Mouse (Mus musculus): ENCODE data around the gene Usp7. TPM values are rescaled to one million over a fixed set of nuclear protein-coding genes. Genes with fewer than 3 reads are reported as not detected.
A peak's percentile ranks its signal among the peaks of the same experiment; 100 is the strongest.

Usp7 gene
- polyA plus RNA-seq, 1 experiment from 2014 or later, result 12.5 TPM

DNA sequence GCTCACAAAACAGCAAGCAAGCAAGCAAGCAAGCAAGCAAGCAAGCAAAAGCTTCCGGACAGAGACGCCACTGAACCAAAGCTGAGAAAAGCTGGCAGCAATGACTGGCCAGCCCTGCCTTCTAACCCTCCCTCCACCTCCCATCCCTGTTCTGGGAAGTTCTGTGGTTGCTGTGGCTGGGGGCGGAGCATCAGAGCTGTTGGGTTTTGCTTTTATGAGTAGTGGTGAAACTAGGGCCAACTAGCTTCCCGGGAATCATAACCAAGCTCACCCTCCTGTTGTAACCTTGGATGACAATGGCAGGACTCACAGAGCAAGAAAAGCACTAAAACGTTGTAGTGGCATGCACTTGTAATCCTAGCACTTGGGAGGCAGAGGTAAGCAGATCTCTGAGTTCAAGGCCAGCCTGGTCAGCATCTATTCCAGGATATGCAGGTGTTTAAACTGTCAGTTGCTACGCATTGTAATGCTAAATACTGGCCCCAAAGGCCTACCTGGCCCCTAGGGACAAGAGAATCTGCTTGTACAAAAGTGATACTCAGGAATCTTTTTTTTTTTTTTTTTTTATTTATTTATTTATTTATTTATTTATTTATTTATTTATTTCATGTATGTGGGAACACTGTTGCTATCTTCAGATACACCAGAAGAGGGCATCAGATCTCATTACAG is 43.8 kb downstream of the Usp7 start:
- ATAC-seq (replicated peaks; ENCODE audit: insufficient number of reproducible peaks, insufficient read depth, low FRiP score, low read depth), result no peak
- H3K4me1 ChIP-seq (replicated peaks), result no peaks in the 10 kb centered on the region
- H3K36me3 ChIP-seq, result no peaks in the 10 kb centered on the region
- no peaks in the 10 kb centered on the region for H3K9me3 ChIP-seq (replicated peaks)
- no peak overlapping the region for H3K4me2 ChIP-seq
- H3K4me3 ChIP-seq, result no peak overlapping the region
- WGBS, result 71% methylated on average over 6 of the region's 6 CpGs
- no peak overlapping the region for H3K27ac ChIP-seq
- no peak overlapping the region for H3K9ac ChIP-seq
- H3K27me3 ChIP-seq, result no peaks in the 10 kb centered on the region

DNA sequence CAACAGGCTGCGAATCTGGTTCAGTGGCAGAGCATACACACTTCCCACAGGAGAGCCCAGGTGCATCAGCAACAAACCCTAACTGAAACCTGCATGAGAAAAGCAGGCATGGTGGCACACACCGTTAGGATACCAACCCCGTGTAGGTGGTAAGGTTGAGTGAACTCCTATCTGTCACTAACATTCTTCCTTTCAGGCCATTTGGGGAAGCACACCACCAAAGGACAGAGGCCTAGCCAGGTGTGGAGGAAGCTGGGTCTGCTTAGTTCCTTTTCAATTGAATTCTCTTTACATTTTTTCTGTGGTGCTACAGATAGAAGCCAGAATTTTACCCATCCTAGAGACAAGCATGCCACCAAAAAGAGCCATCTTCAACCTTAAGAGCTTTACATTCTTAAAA is 44.3 kb downstream of the Usp7 start:
- no peak overlapping the region for H3K4me3 ChIP-seq
- H3K9me3 ChIP-seq (replicated peaks), result no peaks in the 10 kb centered on the region
- H3K9ac ChIP-seq, result no peak overlapping the region
- H3K27me3 ChIP-seq, result no peaks in the 10 kb centered on the region
- ATAC-seq (replicated peaks; ENCODE audit: insufficient number of reproducible peaks, insufficient read depth, low FRiP score, low read depth), result no peak
- H3K4me2 ChIP-seq, result no peak overlapping the region
- peak overlapping the region; percentile 25; the same call in 1 of the 2 replicates for H3K27ac ChIP-seq
- H3K36me3 ChIP-seq, result no peaks in the 10 kb centered on the region
- 74% methylated on average over 3 of the region's 3 CpGs for WGBS
- H3K4me1 ChIP-seq (replicated peaks), result no peaks in the 10 kb centered on the region

DNA sequence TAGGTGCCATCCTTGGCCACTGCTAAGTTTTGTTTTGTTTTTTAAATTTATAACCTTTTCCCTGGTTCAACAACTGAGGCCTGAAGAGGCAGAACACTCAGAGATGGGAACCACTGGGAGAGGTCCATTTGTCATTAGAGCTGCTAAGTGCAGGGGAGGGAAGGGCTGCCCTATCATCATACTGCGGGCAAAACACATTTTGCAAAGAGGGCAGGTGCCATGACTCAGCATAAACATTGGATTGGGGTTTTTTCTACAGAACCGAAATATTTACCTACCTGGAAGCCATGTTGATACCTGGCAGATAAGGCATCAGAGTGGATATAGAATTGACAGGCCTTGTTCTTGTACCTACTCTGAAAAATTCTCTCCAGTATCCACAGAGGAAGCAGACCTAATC is 45.6 kb downstream of the Usp7 start:
- Histone ChIP-seq H3K9me3 (replicated peaks) (no peaks in the 10 kb centered on the region), H3K27ac (no peak overlapping the region), H3K4me3 (no peak overlapping the region), H3K4me1 (replicated peaks) (no peaks in the 10 kb centered on the region), H3K27me3 (no peaks in the 10 kb centered on the region), H3K9ac (no peak overlapping the region), H3K36me3 (no peaks in the 10 kb centered on the region), H3K4me2 (no peak overlapping the region)
- no peak for ATAC-seq (replicated peaks; ENCODE audit: insufficient number of reproducible peaks, insufficient read depth, low FRiP score, low read depth)
- 85% methylated on average over 2 of the region's 2 CpGs for WGBS

DNA sequence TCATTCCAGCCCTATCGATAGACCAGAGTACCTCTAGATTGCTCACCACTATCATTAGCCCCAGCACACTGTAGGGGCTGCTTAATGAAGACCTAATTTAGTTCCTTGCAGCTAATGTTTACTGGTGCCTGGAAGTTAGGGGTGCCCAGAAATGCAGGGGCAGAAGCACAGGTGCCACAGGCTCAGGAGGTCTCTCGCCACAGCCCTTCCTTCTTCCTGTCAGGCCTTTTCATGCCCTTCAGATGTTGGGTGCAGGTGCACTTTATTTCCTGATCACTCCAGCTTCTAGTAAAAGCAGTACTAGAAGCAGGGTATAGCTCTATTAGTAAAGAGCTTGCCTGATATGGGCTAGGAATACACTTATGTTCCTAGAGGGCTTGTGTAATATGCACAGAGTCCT is 46.4 kb downstream of the Usp7 start:
- ATAC-seq (replicated peaks; ENCODE audit: insufficient number of reproducible peaks, insufficient read depth, low FRiP score, low read depth), result no peak
- H3K4me1 ChIP-seq (replicated peaks), result no peaks in the 10 kb centered on the region
- no peak overlapping the region for H3K9ac ChIP-seq
- no peak overlapping the region for H3K27ac ChIP-seq
- H3K36me3 ChIP-seq, result no peaks in the 10 kb centered on the region
- 89% methylated on average over 2 of the region's 2 CpGs for WGBS
- no peak overlapping the region for H3K4me3 ChIP-seq
- no peaks in the 10 kb centered on the region for H3K9me3 ChIP-seq (replicated peaks)
- H3K27me3 ChIP-seq, result no peaks in the 10 kb centered on the region
- H3K4me2 ChIP-seq, result no peak overlapping the region

DNA sequence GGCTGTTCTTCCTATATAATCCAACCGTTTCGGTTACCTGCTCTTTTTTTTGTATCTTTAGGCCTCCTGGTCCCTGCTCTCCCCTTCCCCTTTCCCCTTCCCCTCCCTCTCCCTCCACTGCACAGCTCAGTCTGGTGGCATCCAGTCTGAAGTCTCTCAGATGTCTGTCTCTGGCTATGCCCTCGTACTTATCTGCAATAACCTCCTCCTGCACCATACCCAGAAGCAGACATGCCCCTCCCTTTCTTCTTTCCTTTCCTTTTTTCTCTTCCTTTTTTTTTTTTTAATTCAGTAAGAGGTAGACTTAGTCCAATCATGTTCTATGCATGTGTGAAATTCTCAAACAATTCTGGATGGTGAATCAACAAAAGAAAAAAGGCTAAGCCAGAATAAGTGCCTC is 48.1 kb downstream of the Usp7 start:
- 54% methylated on average over 3 of the region's 3 CpGs for WGBS
- ATAC-seq (replicated peaks; ENCODE audit: insufficient number of reproducible peaks, insufficient read depth, low FRiP score, low read depth), result no peak
- 0 out of 2 replicates have a peak, but pooled peaks cover 2% of the 10 kb centered on the region for H3K4me1 ChIP-seq (replicated peaks)
- no peaks in the 10 kb centered on the region for H3K36me3 ChIP-seq
- no peaks in the 10 kb centered on the region for H3K27me3 ChIP-seq
- H3K9ac ChIP-seq, result no peak overlapping the region
- no peaks in the 10 kb centered on the region for H3K9me3 ChIP-seq (replicated peaks)
- H3K4me2 ChIP-seq, result no peak overlapping the region
- H3K27ac ChIP-seq, result no peak overlapping the region
- no peak overlapping the region for H3K4me3 ChIP-seq

DNA sequence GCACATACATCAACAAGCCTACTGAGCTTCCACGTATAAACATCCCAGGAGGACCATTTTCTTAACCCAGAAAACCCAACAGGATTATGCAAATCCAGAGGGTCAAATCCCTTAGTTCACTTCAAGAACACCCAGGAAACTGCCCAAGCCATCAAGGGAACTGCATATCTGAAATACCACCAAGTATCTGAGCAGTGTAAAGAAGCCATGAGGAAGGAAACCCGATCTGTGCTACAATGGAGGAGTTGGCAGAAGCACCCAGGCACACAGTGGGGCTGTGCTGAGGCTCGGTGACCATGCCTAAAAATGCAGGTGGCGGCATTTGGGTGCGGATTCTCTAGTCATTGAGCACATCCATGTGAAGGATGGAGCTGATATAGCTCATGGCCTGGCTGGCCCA is 50.4 kb downstream of the Usp7 start:
- H3K9ac ChIP-seq, result no peak overlapping the region
- 72% methylated on average over 5 of the region's 5 CpGs for WGBS
- H3K27ac ChIP-seq, result no peak overlapping the region
- H3K9me3 ChIP-seq (replicated peaks), result no peaks in the 10 kb centered on the region
- no peaks in the 10 kb centered on the region for H3K36me3 ChIP-seq
- peaks cover 10% of the 10 kb centered on the region for H3K4me1 ChIP-seq (replicated peaks)
- H3K4me2 ChIP-seq, result no peak overlapping the region
- no peak overlapping the region for H3K4me3 ChIP-seq
- ATAC-seq (replicated peaks; ENCODE audit: insufficient number of reproducible peaks, insufficient read depth, low FRiP score, low read depth), result no peak
- H3K27me3 ChIP-seq, result no peaks in the 10 kb centered on the region

DNA sequence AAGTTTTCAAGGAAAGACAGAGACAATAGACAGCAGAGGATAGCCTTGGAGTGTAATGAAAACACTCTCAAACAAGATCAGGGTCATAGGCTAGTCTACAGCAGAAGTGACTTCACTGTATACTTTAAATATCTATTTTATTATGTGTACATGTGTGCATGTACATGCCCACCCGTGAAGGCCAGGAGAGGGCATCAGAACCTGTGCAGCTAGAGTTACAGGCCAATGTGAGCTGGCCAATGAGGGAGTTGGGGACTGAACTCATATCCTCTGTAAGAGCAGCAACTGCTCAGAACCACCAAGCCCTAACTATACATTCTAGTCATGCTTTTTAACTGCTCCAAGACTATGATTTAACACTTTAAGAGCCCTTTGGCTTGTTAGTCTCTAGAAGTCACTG is 51.0 kb downstream of the Usp7 start:
- no peak overlapping the region for H3K4me3 ChIP-seq
- H3K27ac ChIP-seq, result no peak overlapping the region
- no peaks in the 10 kb centered on the region for H3K27me3 ChIP-seq
- H3K9me3 ChIP-seq (replicated peaks), result no peaks in the 10 kb centered on the region
- H3K9ac ChIP-seq, result no peak overlapping the region
- WGBS, result 56% methylated on average over 1 of the region's 1 CpGs
- no peaks in the 10 kb centered on the region for H3K36me3 ChIP-seq
- H3K4me1 ChIP-seq (replicated peaks), result peaks cover 16% of the 10 kb centered on the region
- ATAC-seq (replicated peaks; ENCODE audit: insufficient number of reproducible peaks, insufficient read depth, low FRiP score, low read depth), result no peak
- no peak overlapping the region for H3K4me2 ChIP-seq

DNA sequence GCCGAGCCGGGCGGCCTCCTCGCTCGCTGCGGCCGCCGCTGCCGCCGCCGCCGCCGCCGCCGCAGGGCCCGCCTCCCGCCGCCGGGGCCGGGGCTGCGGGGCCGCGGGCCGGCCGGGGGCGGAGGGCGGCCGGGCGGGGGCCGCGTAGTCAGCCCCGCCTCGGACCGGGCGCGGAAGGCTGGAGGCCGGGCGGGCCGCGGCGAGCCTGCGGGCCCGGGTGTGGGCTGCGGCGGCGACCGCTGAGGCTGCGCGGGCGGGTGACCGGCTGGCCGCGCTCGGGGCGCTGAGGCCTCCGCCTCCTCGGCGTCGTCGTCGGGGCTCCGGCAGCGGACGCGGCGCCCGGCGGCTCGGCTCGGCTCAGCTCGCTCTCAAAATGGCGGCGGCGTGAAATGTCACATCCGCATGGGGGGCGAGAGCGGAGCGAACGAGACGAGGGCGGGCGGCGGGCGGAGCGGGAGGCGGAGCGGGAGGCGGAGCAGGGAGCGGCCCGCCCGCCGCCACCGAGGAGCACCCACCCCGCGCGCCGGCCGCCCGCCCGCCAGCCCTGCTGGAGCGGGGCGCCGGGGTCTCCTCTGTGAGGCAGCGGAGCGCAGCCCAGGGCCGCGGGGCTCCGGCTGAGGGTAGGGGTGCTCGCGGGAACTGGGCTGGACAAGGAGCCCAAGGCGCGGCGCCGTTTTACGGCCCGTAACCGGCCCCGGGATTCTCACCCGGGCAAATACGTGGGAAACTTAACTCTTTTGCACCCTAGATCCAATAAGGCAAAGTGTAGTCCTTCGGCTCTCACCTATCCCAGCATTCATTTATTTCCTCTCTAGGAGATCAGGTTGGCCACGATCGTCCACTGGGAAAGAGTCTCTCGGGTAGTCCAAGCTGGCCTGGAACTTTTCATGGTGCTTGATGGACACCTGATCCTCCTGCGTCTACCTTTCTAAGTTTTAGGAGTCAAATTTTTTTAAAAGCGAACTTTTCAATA is 53.3 kb downstream of the Usp7 start:
- H3K9ac ChIP-seq, result peak overlapping the region; percentile 92
- H3K9me3 ChIP-seq (replicated peaks), result no peaks in the 10 kb centered on the region
- H3K4me3 ChIP-seq, result peak overlapping the region; percentile 93
- H3K4me1 ChIP-seq (replicated peaks), result peaks cover 38% of the 10 kb centered on the region
- peak; percentile 94 for ATAC-seq (replicated peaks; ENCODE audit: insufficient number of reproducible peaks, insufficient read depth, low FRiP score, low read depth)
- peak overlapping the region; percentile 97 for H3K27ac ChIP-seq
- no peaks in the 10 kb centered on the region for H3K27me3 ChIP-seq
- WGBS, result 2% methylated on average over 53 of the region's 126 CpGs
- H3K4me2 ChIP-seq, result peak overlapping the region; percentile 90
- H3K36me3 ChIP-seq, result no peaks in the 10 kb centered on the region

DNA sequence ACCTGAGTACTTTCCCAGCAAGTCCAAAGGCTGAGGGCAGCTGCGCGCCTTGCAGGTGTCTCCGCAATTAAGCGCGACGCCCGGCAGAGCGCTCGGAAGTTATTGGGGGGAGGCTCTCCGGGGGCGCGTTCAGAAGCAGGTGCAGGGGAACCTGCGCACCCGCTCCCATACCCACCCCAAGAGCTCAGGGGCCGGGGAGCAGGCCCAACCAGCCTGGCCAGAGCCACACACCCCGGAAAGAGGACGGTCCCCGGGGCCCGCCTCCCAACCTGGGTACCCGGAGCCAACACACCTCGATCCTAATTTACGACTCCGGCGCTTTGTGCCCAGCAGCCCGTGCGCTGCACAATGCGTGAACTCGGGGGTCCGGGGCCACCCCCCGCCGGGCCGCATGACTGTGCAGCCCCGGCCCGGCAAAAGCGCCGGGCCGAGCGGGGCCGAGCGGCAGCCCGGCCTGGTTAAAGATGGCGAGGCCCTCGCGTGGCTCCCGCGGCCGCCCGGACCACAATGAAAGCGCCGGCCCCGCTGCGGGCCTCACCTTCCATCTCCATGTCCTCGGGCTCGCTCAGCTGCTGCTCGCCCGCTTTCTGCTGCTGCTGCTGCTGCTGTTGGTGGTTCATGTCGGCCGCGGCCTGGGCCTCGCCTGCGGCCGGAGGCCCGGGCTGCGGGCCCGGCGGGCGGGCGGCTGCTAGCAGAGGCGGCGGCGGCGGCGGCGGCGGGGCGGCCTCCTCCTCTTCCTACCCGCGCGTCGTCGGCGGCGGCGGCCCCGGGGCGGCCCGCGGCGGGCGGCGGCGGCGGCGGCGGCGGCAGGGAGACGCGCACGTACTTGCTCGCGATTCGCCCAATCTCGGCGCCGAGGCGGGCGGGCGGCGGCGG is 54.2 kb downstream of the Usp7 start:
- H3K4me2 ChIP-seq, result peak overlapping the region; percentile 90
- H3K27ac ChIP-seq, result peak overlapping the region; percentile 82
- peaks cover 41% of the 10 kb centered on the region for H3K4me1 ChIP-seq (replicated peaks)
- under 1% methylated on average over 64 of the region's 110 CpGs for WGBS
- H3K4me3 ChIP-seq, result peak overlapping the region; percentile 93
- H3K36me3 ChIP-seq, result no peaks in the 10 kb centered on the region
- no peaks in the 10 kb centered on the region for H3K27me3 ChIP-seq
- H3K9me3 ChIP-seq (replicated peaks), result no peaks in the 10 kb centered on the region
- peak overlapping the region; percentile 92 for H3K9ac ChIP-seq
- ATAC-seq (replicated peaks; ENCODE audit: insufficient number of reproducible peaks, insufficient read depth, low FRiP score, low read depth), result no peak

DNA sequence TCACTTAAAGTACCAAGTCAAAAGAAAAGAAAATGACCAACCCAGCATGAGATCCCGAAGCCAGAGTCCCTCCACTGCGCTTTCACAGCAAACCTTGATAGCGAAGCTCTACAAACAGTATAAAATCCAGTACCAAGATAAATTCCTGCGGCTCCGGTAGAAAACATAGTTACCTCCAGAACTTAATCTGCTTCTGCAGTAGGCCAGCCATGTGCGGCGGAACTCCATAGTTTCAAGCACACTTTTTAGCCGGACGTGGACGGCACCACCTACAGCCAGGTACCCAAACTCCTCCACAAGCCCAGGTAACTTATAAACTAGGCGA is 54.8 kb downstream of the Usp7 start:
- ATAC-seq (replicated peaks; ENCODE audit: insufficient number of reproducible peaks, insufficient read depth, low FRiP score, low read depth), result no peak
- under 1% methylated on average over 11 of the region's 11 CpGs for WGBS
- peak overlapping the region; percentile 93 for H3K4me3 ChIP-seq
- H3K36me3 ChIP-seq, result no peaks in the 10 kb centered on the region
- peak overlapping the region; percentile 82; the same call in 1 of the 2 replicates for H3K27ac ChIP-seq
- H3K9me3 ChIP-seq (replicated peaks), result no peaks in the 10 kb centered on the region
- peaks cover 41% of the 10 kb centered on the region for H3K4me1 ChIP-seq (replicated peaks)
- H3K9ac ChIP-seq, result peak overlapping the region; percentile 92
- peak overlapping the region; percentile 90 for H3K4me2 ChIP-seq
- H3K27me3 ChIP-seq, result no peaks in the 10 kb centered on the region

DNA sequence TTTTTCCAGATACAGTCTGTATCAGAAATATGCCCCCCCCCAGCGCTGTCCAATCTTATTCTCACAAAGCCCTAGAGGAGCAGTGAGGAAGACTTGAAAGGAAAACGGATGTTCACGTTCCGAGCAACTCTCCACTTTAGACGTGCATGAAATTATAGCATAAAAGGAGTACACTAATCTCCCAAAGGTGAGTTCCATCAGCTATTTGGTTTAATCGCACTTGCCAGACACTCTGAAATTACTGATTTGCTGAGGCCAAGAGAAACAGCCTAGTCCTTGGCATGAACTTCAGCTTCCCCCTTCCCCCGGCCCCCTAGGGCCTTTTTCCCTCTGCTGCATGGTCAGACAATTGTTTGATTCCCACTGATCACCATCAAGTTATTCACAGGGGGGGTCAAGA is 55.4 kb downstream of the Usp7 start:
- H3K27ac ChIP-seq, result no peak overlapping the region
- H3K36me3 ChIP-seq, result no peaks in the 10 kb centered on the region
- no peaks in the 10 kb centered on the region for H3K9me3 ChIP-seq (replicated peaks)
- no peaks in the 10 kb centered on the region for H3K27me3 ChIP-seq
- 5% methylated on average over 7 of the region's 7 CpGs for WGBS
- H3K4me2 ChIP-seq, result peak overlapping the region; percentile 90
- H3K9ac ChIP-seq, result peak overlapping the region; percentile 92
- peak overlapping the region; percentile 93 for H3K4me3 ChIP-seq
- no peak for ATAC-seq (replicated peaks; ENCODE audit: insufficient number of reproducible peaks, insufficient read depth, low FRiP score, low read depth)
- H3K4me1 ChIP-seq (replicated peaks), result peaks cover 41% of the 10 kb centered on the region
